In the genomic region with DNA sequence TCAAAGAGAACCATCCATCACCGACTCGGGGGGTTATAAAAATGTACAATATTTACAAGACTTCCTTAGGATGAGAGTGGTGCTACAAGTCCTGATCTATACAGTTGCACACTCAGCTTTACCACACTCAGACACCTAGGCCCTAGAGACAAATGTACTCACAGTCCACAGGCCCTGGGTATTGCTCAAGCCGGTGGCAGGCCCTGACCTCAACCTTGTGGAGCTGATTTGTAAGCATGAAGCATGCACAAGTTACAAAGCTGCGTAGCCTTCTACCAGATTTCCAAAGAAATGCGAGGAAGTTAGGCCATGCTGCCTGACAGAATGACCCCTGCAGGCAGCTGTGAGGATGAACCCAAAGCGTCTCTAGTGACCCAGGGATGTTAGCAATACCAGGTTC, we compare ENCODE assay signal across 20 mouse cellular contexts.
DNase-seq lines count a peak whose midpoint lies in the region; ATAC-seq and TF ChIP-seq lines count a peak whose summit lies in the region.
"Had no signal": no experiment of that assay in that cellular context is flagged by ENCODE, and none has a peak within 500 bp of the region (broad histone marks: within the 10 kb centered on the region; RNA-seq: fewer than 3 reads in every experiment).

No protein-coding gene starts in this region.

- H3K27me3 ChIP-seq in liver, postnatal 0 days (ENCODE audit: insufficient read depth, low read length) = no peaks in the 10 kb centered on the region
- H3K27me3 ChIP-seq: embryonic facial prominence, embryonic 15.5 days; intestine, embryonic 15.5 days had no signal

- H3K9ac ChIP-seq in liver, postnatal 0 days (replicated peaks) = no peak overlapping the region
- H3K9ac ChIP-seq: embryonic facial prominence, embryonic 15.5 days; hindbrain, embryonic 14.5 days; intestine, embryonic 15.5 days had no signal

- no peak for DNase-seq in liver, postnatal 0 days
- no peak for DNase-seq in liver
- DNase-seq in adrenal gland, adult 8-10 months = peak; percentile 75
- peak; percentile 68 to 79 for DNase-seq in adrenal gland, postnatal 36 days
- DNase-seq in cerebellum, adult 8-10 months = no peak
- DNase-seq in thymus, postnatal 10 days (ENCODE audit: low spot score in 2 of 2) = no peak
- DNase-seq in layer of hippocampus, adult 18-20 months (ENCODE audit: low spot score in 2 of 2) = no peak
- DNase-seq: cerebellum, adult 2 months; cerebellum, postnatal 14 days; embryo, embryonic 11 days; gastrocnemius, postnatal 36 days; heart, adult 18-20 months; heart, postnatal 10 days had no signal

- ATAC-seq in liver, postnatal 0 days = peak; percentile 40; the same call in 1 of the 2 replicates
- ATAC-seq: forebrain, embryonic 14.5 days; intestine, embryonic 15.5 days had no signal

- H3K9me3 ChIP-seq in liver, postnatal 0 days (ENCODE audit: low read length) = no peaks in the 10 kb centered on the region; the same call in 1 of the 2 replicates
- H3K9me3 ChIP-seq: embryonic facial prominence, embryonic 15.5 days; forebrain, embryonic 10.5 days; heart, embryonic 10.5 days; intestine, embryonic 15.5 days had no signal

- H3K27ac ChIP-seq in liver, postnatal 0 days (ENCODE audit: low read depth) = no peak overlapping the region
- H3K27ac ChIP-seq: embryonic facial prominence, embryonic 15.5 days; forebrain, embryonic 10.5 days; heart, embryonic 10.5 days; hindbrain, embryonic 14.5 days; intestine, embryonic 15.5 days had no signal

- H3K4me1 ChIP-seq in liver, postnatal 0 days (ENCODE audit: insufficient read depth) = no peaks in the 10 kb centered on the region
- H3K4me1 ChIP-seq: intestine, embryonic 15.5 days had no signal

- WGBS in liver, postnatal 0 days (ENCODE audit: insufficient replicate concordance) = 66% methylated on average over 6 of the region's 6 CpGs

- TF ChIP-seq CTCF in liver, postnatal 0 days (IDR thresholded peaks at IDR 0.05; ENCODE audit: low read depth) = no peak

- TF ChIP-seq EP300 in liver, postnatal 0 days (IDR thresholded peaks at IDR 0.05; ENCODE audit: low read depth) = no peak

- H3K4me2 ChIP-seq in liver, postnatal 0 days (ENCODE audit: low read depth, low read length) = no peak overlapping the region
- H3K4me2 ChIP-seq: embryonic facial prominence, embryonic 15.5 days; hindbrain, embryonic 14.5 days; intestine, embryonic 15.5 days had no signal

- peaks cover 32% of the 10 kb centered on the region for H3K36me3 ChIP-seq in liver, postnatal 0 days (replicated peaks; ENCODE audit: insufficient read depth, low read length)
- H3K36me3 ChIP-seq: embryonic facial prominence, embryonic 15.5 days; forebrain, embryonic 10.5 days; intestine, embryonic 15.5 days had no signal

- H3K4me3 ChIP-seq in liver, postnatal 0 days (ENCODE audit: low read depth, low read length) = no peak overlapping the region
- H3K4me3 ChIP-seq: embryonic facial prominence, embryonic 15.5 days; erythroblast, embryonic 14.5 days; forebrain, embryonic 10.5 days; heart, embryonic 10.5 days; intestine, embryonic 15.5 days had no signal

Comparison
In these comparisons a context has a peak if more than half of its experiments do, and no peak if none do; other contexts are left out.
1. DNase-seq: peak in adrenal gland, adult 8-10 months (single experiment) and adrenal gland, postnatal 36 days (2 of 2); none in liver, postnatal 0 days (single experiment), liver (single experiment), cerebellum, adult 8-10 months (single experiment), thymus, postnatal 10 days (0 of 2) and layer of hippocampus, adult 18-20 months (0 of 2).